8 mouse cellular contexts compared by ENCODE assay signal in genomic region chr7:110628611-110629354, GRCm38 (mm10). TPM values are rescaled to one million over a fixed set of nuclear protein-coding genes. Genes with fewer than 3 reads are reported as not detected.
A peak's percentile ranks its signal among the peaks of the same experiment; 100 is the strongest.
DNase-seq lines count a peak whose midpoint lies in the region; ATAC-seq and TF ChIP-seq lines count a peak whose summit lies in the region.

No protein-coding gene starts in this region.

- TF ChIP-seq EP300 in lung, postnatal 0 days (IDR thresholded peaks at IDR 0.05) = no peak

- no peak for TF ChIP-seq CTCF in bone marrow macrophage, adult 2 months (IDR thresholded peaks at IDR 0.05; ENCODE audit: low read depth, low read length)
- peak; percentile 60 for TF ChIP-seq CTCF in lung, postnatal 0 days (IDR thresholded peaks at IDR 0.05)

- H3K27ac ChIP-seq in lung, embryonic 15.5 days = no peak overlapping the region
- no peak overlapping the region for H3K27ac ChIP-seq in bone marrow macrophage, adult 2 months (ENCODE audit: insufficient read depth, low read depth, low read length)
- no peak overlapping the region for H3K27ac ChIP-seq in forebrain, embryonic 16.5 days (ENCODE audit: low read length)
- no peak overlapping the region for H3K27ac ChIP-seq in intestine, embryonic 15.5 days
- H3K27ac ChIP-seq in lung, postnatal 0 days (ENCODE audit: low read length) = no peak overlapping the region

- 1% methylated on average over 33 of the region's 33 CpGs for WGBS in lung, embryonic 15.5 days
- WGBS in forebrain, embryonic 16.5 days = under 1% methylated on average over 33 of the region's 33 CpGs
- 2% methylated on average over 33 of the region's 33 CpGs for WGBS in intestine, embryonic 15.5 days
- 2% methylated on average over 33 of the region's 33 CpGs for WGBS in lung, postnatal 0 days

- no peaks in the 10 kb centered on the region for H3K36me3 ChIP-seq in lung, embryonic 15.5 days
- H3K36me3 ChIP-seq in forebrain, embryonic 16.5 days (ENCODE audit: control insufficient read depth, insufficient read depth) = no peaks in the 10 kb centered on the region
- no peaks in the 10 kb centered on the region for H3K36me3 ChIP-seq in intestine, embryonic 15.5 days
- H3K36me3 ChIP-seq in lung, postnatal 0 days (ENCODE audit: insufficient read depth, low read length) = no peaks in the 10 kb centered on the region

- DNase-seq in lung, postnatal 25 days (ENCODE audit: low spot score) = no peak
- DNase-seq in lung, postnatal 0 days (ENCODE audit: low spot score) = peak; percentile 54
- DNase-seq in testis, postnatal 10 days (ENCODE audit: low spot score) = peak; percentile 59
- no peak for DNase-seq in T-cell, adult 2 months (ENCODE audit: low spot score)

- no peak for ATAC-seq in lung, embryonic 15.5 days (ENCODE audit: borderline replicate concordance, extremely low read depth, low FRiP score, low TSS enrichment)
- ATAC-seq in forebrain, embryonic 16.5 days = no peak
- no peak for ATAC-seq in intestine, embryonic 15.5 days
- ATAC-seq in lung, postnatal 0 days = no peak

- peaks cover 67% of the 10 kb centered on the region for H3K4me1 ChIP-seq in lung, embryonic 15.5 days
- H3K4me1 ChIP-seq in bone marrow macrophage, adult 2 months (ENCODE audit: control insufficient read depth, insufficient read depth, low read length) = peaks cover 14% of the 10 kb centered on the region
- peaks cover 40% of the 10 kb centered on the region for H3K4me1 ChIP-seq in forebrain, embryonic 16.5 days (replicated peaks; ENCODE audit: control insufficient read depth, insufficient read depth, low read length)
- H3K4me1 ChIP-seq in intestine, embryonic 15.5 days (replicated peaks) = peaks cover 37% of the 10 kb centered on the region
- peaks cover 37% of the 10 kb centered on the region; the same call in 1 of the 2 replicates for H3K4me1 ChIP-seq in lung, postnatal 0 days (ENCODE audit: insufficient read depth, low read depth, low read length)

- H3K4me2 ChIP-seq in lung, embryonic 15.5 days = peak overlapping the region; percentile 93
- H3K4me2 ChIP-seq in forebrain, embryonic 16.5 days (ENCODE audit: low read length) = peak overlapping the region; percentile 71
- H3K4me2 ChIP-seq in intestine, embryonic 15.5 days (replicated peaks) = peak overlapping the region; percentile 93
- H3K4me2 ChIP-seq in lung, postnatal 0 days (replicated peaks; ENCODE audit: low read depth, low read length) = peak overlapping the region; percentile 87

- peak overlapping the region; percentile 48 for H3K9ac ChIP-seq in lung, embryonic 15.5 days
- H3K9ac ChIP-seq in forebrain, embryonic 16.5 days (replicated peaks; ENCODE audit: low read depth, low read length) = peak overlapping the region; percentile 51
- H3K9ac ChIP-seq in intestine, embryonic 15.5 days = peak overlapping the region; percentile 57
- peak overlapping the region; percentile 46 for H3K9ac ChIP-seq in lung, postnatal 0 days (replicated peaks; ENCODE audit: low read depth)

- no peaks in the 10 kb centered on the region for H3K9me3 ChIP-seq in lung, embryonic 15.5 days
- H3K9me3 ChIP-seq in forebrain, embryonic 16.5 days (ENCODE audit: control insufficient read depth, low read length) = no peaks in the 10 kb centered on the region
- no peaks in the 10 kb centered on the region for H3K9me3 ChIP-seq in intestine, embryonic 15.5 days
- H3K9me3 ChIP-seq in lung, postnatal 0 days (ENCODE audit: low read length) = no peaks in the 10 kb centered on the region

- H3K27me3 ChIP-seq in lung, embryonic 15.5 days = peaks cover 24% of the 10 kb centered on the region
- H3K27me3 ChIP-seq in forebrain, embryonic 16.5 days (replicated peaks; ENCODE audit: control insufficient read depth, insufficient read depth, low read length) = peaks cover 43% of the 10 kb centered on the region
- peaks cover 23% of the 10 kb centered on the region for H3K27me3 ChIP-seq in intestine, embryonic 15.5 days (replicated peaks)
- 0 out of 2 replicates have a peak, but pooled peaks cover 6% of the 10 kb centered on the region for H3K27me3 ChIP-seq in lung, postnatal 0 days (replicated peaks; ENCODE audit: insufficient read depth, low read length)

- no peak for TF ChIP-seq POLR2A in bone marrow macrophage, adult 2 months (IDR thresholded peaks at IDR 0.05; ENCODE audit: borderline replicate concordance, low read depth, low read length)

- H3K4me3 ChIP-seq in lung, embryonic 15.5 days = peak overlapping the region; percentile 48
- peak overlapping the region; percentile 47 for H3K4me3 ChIP-seq in bone marrow macrophage, adult 2 months (ENCODE audit: insufficient read depth, low read length)
- H3K4me3 ChIP-seq in forebrain, embryonic 16.5 days (replicated peaks; ENCODE audit: low read length) = peak overlapping the region; percentile 45
- H3K4me3 ChIP-seq in intestine, embryonic 15.5 days (replicated peaks) = peak overlapping the region; percentile 49
- H3K4me3 ChIP-seq in lung, postnatal 0 days (ENCODE audit: low read depth, low read length) = peak overlapping the region; percentile 55

RNA-seq across cellular contexts. Expression of gene Adm, which starts 1.3 kb away (rescaled TPM):
- polyA plus RNA-seq in lung, embryonic 15.5 days (2015; fragmentation: Nextera tagmentation; extraction: Ambion mirVana) = 6.4 and 6.7 TPM in 2 replicates
- polyA plus RNA-seq in bone marrow macrophage, adult 2 months (2012; ENCODE audit: insufficient read depth, insufficient read length, missing spikeins) = not detected in 2 replicates
- 3.8 and 6.4 TPM in 2 replicates for polyA plus RNA-seq in forebrain, embryonic 16.5 days (2015; fragmentation: Nextera tagmentation; extraction: Ambion mirVana)
- 4.4 and 4.9 TPM in 2 replicates for polyA plus RNA-seq in intestine, embryonic 15.5 days (2015; fragmentation: Nextera tagmentation; extraction: Ambion mirVana)
- 4.8 and 7.8 TPM in 2 replicates for polyA plus RNA-seq in lung, postnatal 0 days (2015; fragmentation: Nextera tagmentation; extraction: Ambion mirVana)

RNA-seq across cellular contexts. Expression of gene Sbf2, which starts 14.1 kb away (rescaled TPM):
- polyA plus RNA-seq in lung, embryonic 15.5 days (2015; fragmentation: Nextera tagmentation; extraction: Ambion mirVana) = 37.4 and 39.1 TPM in 2 replicates
- 48.1 and 49.9 TPM in 2 replicates for polyA plus RNA-seq in bone marrow macrophage, adult 2 months (2012; ENCODE audit: insufficient read depth, insufficient read length, missing spikeins)
- 75.4 and 75.7 TPM in 2 replicates for polyA plus RNA-seq in forebrain, embryonic 16.5 days (2015; fragmentation: Nextera tagmentation; extraction: Ambion mirVana)
- polyA plus RNA-seq in intestine, embryonic 15.5 days (2015; fragmentation: Nextera tagmentation; extraction: Ambion mirVana) = 33.7 and 33.9 TPM in 2 replicates
- 23.3 and 25.7 TPM in 2 replicates for polyA plus RNA-seq in lung, postnatal 0 days (2015; fragmentation: Nextera tagmentation; extraction: Ambion mirVana)

Comparison
In these comparisons a context has a peak if more than half of its experiments do, and no peak if none do; other contexts are left out.
1. DNase-seq: peak in lung, postnatal 0 days (single experiment) and testis, postnatal 10 days (single experiment); none in lung, postnatal 25 days (single experiment) and T-cell, adult 2 months (single experiment).
2. Peak in every context shown above with its lines, with median percentiles within 50 percentile points of each other: H3K4me2 ChIP-seq, H3K4me3 ChIP-seq and H3K9ac ChIP-seq.